In the genomic region with DNA sequence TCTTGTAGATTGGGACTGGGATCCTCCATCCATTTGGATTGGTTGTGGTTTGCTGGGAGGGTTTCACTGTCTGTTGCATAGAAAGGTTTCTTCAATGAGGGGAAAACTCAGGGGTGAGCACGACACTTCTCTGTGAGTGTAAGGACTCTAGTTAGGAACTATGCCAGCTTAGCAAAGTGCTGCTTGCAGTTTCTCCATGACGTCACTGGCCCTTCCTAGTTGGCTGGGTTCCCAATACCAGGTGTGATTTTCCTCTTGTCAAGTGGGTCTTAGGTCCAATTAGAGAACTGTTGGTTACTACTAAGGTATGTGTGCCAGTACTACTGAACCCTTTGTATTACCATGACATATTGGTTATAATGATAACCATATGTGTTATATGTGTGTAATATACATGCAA, we compare ENCODE assay signal across 19 mouse cellular contexts. TPM values are rescaled to one million over a fixed set of nuclear protein-coding genes. Genes with fewer than 3 reads are reported as not detected.
"Had no signal": no experiment of that assay in that cellular context is flagged by ENCODE, and none has a peak within 500 bp of the region (broad histone marks: within the 10 kb centered on the region; RNA-seq: fewer than 3 reads in every experiment).

No protein-coding gene starts in this region.

- H3K9ac ChIP-seq: liver, postnatal 0 days; lung, embryonic 14.5 days; neural tube, embryonic 13.5 days; neural tube, embryonic 15.5 days had no signal

- H3K36me3 ChIP-seq: neural tube, embryonic 13.5 days; neural tube, embryonic 15.5 days had no signal

- ATAC-seq: liver, postnatal 0 days; midbrain, embryonic 16.5 days had no signal

- H3K27me3 ChIP-seq: megakaryocyte, embryonic 14.5 days; neural tube, embryonic 13.5 days; neural tube, embryonic 15.5 days had no signal

- H3K4me1 ChIP-seq: megakaryocyte, embryonic 14.5 days; neural tube, embryonic 13.5 days; neural tube, embryonic 15.5 days had no signal

- H3K4me2 ChIP-seq: lung, embryonic 14.5 days; midbrain, embryonic 11.5 days; neural tube, embryonic 13.5 days; neural tube, embryonic 15.5 days had no signal

- H3K27ac ChIP-seq: macrophage; neural tube, embryonic 13.5 days; neural tube, embryonic 15.5 days had no signal

- DNase-seq: liver, postnatal 0 days; lung, embryonic 14.5 days; lung, postnatal 10 days; midbrain, embryonic 14.5 days; retina, postnatal 1 day; right cerebral cortex, adult 18-20 months; right cerebral cortex, postnatal 25 days; right cerebral cortex, postnatal 4 days; spleen, adult 18-20 months; thymus, adult 18-20 months; thymus, postnatal 14 days; thymus, postnatal 36 days had no signal

- H3K9me3 ChIP-seq: megakaryocyte, embryonic 14.5 days; neural tube, embryonic 13.5 days; neural tube, embryonic 15.5 days had no signal

- H3K4me3 ChIP-seq: megakaryocyte, embryonic 14.5 days; myocyte; neural tube, embryonic 13.5 days; neural tube, embryonic 15.5 days had no signal

RNA-seq across cellular contexts. Expression of gene Prlr, which starts 51.6 kb away (rescaled TPM):
- polyA plus RNA-seq: macrophage, myocyte had no signal
